9 mouse cellular contexts compared by ENCODE assay signal in the genomic region with DNA sequence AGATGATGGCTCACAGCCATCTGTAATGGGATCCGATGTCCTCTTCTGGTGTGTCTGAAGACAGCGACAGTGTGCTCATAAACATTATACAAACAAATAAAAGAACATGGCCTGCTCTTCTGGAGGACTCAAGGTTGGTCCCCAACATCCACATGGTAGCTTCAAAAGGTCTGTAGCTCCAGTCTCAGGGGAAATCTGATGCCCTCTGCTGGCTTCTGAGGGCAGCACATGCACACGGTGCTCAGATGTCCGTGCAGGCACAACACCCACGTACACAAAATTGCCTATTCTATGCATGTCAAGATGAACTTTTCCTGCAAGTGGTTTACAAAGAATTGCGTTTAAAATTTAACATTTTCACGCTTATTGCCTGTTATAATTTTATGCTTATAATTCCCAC. TPM values are rescaled to one million over a fixed set of nuclear protein-coding genes. Genes with fewer than 3 reads are reported as not detected.
A peak's percentile ranks its signal among the peaks of the same experiment; 100 is the strongest.
DNase-seq lines count a peak whose midpoint lies in the region; ATAC-seq and TF ChIP-seq lines count a peak whose summit lies in the region.
"Had no signal": no experiment of that assay in that cellular context is flagged by ENCODE, and none has a peak within 500 bp of the region (broad histone marks: within the 10 kb centered on the region; RNA-seq: fewer than 3 reads in every experiment).

No protein-coding gene starts in this region.

- H3K27me3 ChIP-seq in limb, embryonic 11.5 days (ENCODE audit: control insufficient read depth, insufficient read depth, low read length): no peaks in the 10 kb centered on the region
- H3K27me3 ChIP-seq: liver, embryonic 15.5 days had no signal

- H3K4me3 ChIP-seq in gastrocnemius, adult 2 months: no peak overlapping the region
- no peak overlapping the region for H3K4me3 ChIP-seq in limb, embryonic 11.5 days (ENCODE audit: low read depth, low read length)
- H3K4me3 ChIP-seq: liver, embryonic 15.5 days had no signal

- TF ChIP-seq CTCF in gastrocnemius, adult 2 months (IDR thresholded peaks at IDR 0.05): peak; percentile 62

- no peaks in the 10 kb centered on the region for H3K36me3 ChIP-seq in limb, embryonic 11.5 days (ENCODE audit: control insufficient read depth, insufficient read depth, low read length)
- H3K36me3 ChIP-seq: liver, embryonic 15.5 days had no signal

- no peak for DNase-seq in gastrocnemius, adult 2 months
- DNase-seq in gastrocnemius, postnatal 4 days (ENCODE audit: low spot score in 2 of 2): no peak
- DNase-seq in CD4-positive helper T cell, adult 2 months (ENCODE audit: low read depth, low spot score): peak; percentile 63
- DNase-seq in limb, embryonic 11.5 days (ENCODE audit: low spot score): peak; percentile 58
- peak; percentile 62 for DNase-seq in thymus, postnatal 0 days (ENCODE audit: low spot score)
- DNase-seq in urinary bladder, postnatal 10 days (ENCODE audit: low spot score): no peak
- no peak for DNase-seq in layer of hippocampus, adult 9-11 months

- no peak overlapping the region for H3K4me2 ChIP-seq in limb, embryonic 11.5 days (ENCODE audit: low read depth, severe bottlenecking)

- H3K4me1 ChIP-seq in limb, embryonic 11.5 days (ENCODE audit: control insufficient read depth, insufficient read depth, low read length): no peaks in the 10 kb centered on the region

- no peaks in the 10 kb centered on the region for H3K9me3 ChIP-seq in limb, embryonic 11.5 days (ENCODE audit: control insufficient read depth, low read length)
- H3K9me3 ChIP-seq: liver, embryonic 15.5 days had no signal

- WGBS in limb, embryonic 11.5 days: 42% methylated on average over 7 of the region's 7 CpGs

- intact Hi-C loops in gastrocnemius, adult 2 months (cut with DNase I): no loop called here

- ATAC-seq in common myeloid progenitor, adult 5-6 weeks (replicated peaks; ENCODE audit: low read depth, poor library complexity, severe bottlenecking): peak; percentile 86
- ATAC-seq in limb, embryonic 11.5 days (ENCODE audit: insufficient number of reproducible peaks, low FRiP score, low TSS enrichment, low read depth): no peak

- H3K27ac ChIP-seq in gastrocnemius, adult 2 months: no peak overlapping the region
- no peak overlapping the region for H3K27ac ChIP-seq in limb, embryonic 11.5 days (replicated peaks; ENCODE audit: low read depth, low read length)

- no peak overlapping the region for H3K9ac ChIP-seq in limb, embryonic 11.5 days (ENCODE audit: low read length)
- H3K9ac ChIP-seq: liver, embryonic 15.5 days had no signal

RNA-seq across cellular contexts. Expression of gene Cxcr1, which starts 1.5 kb away (rescaled TPM):
- not detected for total RNA-seq in gastrocnemius, adult 2 months (2021)
- total RNA-seq in gastrocnemius, postnatal 4 days (2021): not detected
- not detected in 2 replicates for total RNA-seq in common myeloid progenitor, adult 5-6 weeks (2017)
- not detected in 2 replicates for polyA plus RNA-seq in limb, embryonic 11.5 days (2014; fragmentation: Nextera tagmentation; extraction: Ambion mirVana)
- polyA plus RNA-seq in thymus, postnatal 0 days (2015; fragmentation: Nextera tagmentation; extraction: Ambion mirVana): not detected in 2 replicates
- polyA plus RNA-seq: liver, embryonic 15.5 days had no signal

RNA-seq across cellular contexts. Expression of gene Arpc2, which starts 39.9 kb away (rescaled TPM):
- total RNA-seq in gastrocnemius, adult 2 months (2021): 10 to 100 TPM; 58.8 to 78.5 TPM
- total RNA-seq in gastrocnemius, postnatal 4 days (2021): 100 to 1,000 TPM; 140 to 145 TPM
- total RNA-seq in common myeloid progenitor, adult 5-6 weeks (2017): 298 and 302 TPM in 2 replicates
- 314 and 323 TPM in 2 replicates for polyA plus RNA-seq in limb, embryonic 11.5 days (2014; fragmentation: Nextera tagmentation; extraction: Ambion mirVana)
- 648 and 659 TPM in 2 replicates for polyA plus RNA-seq in thymus, postnatal 0 days (2015; fragmentation: Nextera tagmentation; extraction: Ambion mirVana)

RNA-seq across cellular contexts. Expression of gene Cxcr2, which starts 42.2 kb away (rescaled TPM):
- under 1 TPM in 1 of 2 experiments, not detected in 1; 0.10 TPM for total RNA-seq in gastrocnemius, adult 2 months (2021)
- under 1 TPM in 1 of 2 experiments, not detected in 1; 0.08 TPM for total RNA-seq in gastrocnemius, postnatal 4 days (2021)
- 9.4 and 9.6 TPM in 2 replicates for total RNA-seq in common myeloid progenitor, adult 5-6 weeks (2017)
- polyA plus RNA-seq in limb, embryonic 11.5 days (2014; fragmentation: Nextera tagmentation; extraction: Ambion mirVana): 0.08 and 0.14 TPM in 2 replicates
- 0.15 and 0.20 TPM in 2 replicates for polyA plus RNA-seq in thymus, postnatal 0 days (2015; fragmentation: Nextera tagmentation; extraction: Ambion mirVana)

Comparison
In these comparisons a context has a peak if more than half of its experiments do, and no peak if none do; other contexts are left out.
1. DNase-seq: peak in CD4-positive helper T cell, adult 2 months (single experiment), limb, embryonic 11.5 days (single experiment) and thymus, postnatal 0 days (single experiment); none in gastrocnemius, adult 2 months (single experiment), gastrocnemius, postnatal 4 days (0 of 2), urinary bladder, postnatal 10 days (single experiment) and layer of hippocampus, adult 9-11 months (single experiment).